22 mouse cellular contexts compared by ENCODE assay signal in genomic region chr12:33358345-33358744, GRCm38 (mm10). TPM values are rescaled to one million over a fixed set of nuclear protein-coding genes. Genes with fewer than 3 reads are reported as not detected.
"Had no signal": no experiment of that assay in that cellular context is flagged by ENCODE, and none has a peak within 500 bp of the region (broad histone marks: within the 10 kb centered on the region; RNA-seq: fewer than 3 reads in every experiment).

No protein-coding gene starts in this region.

- H3K4me1 ChIP-seq: neural tube, embryonic 12.5 days; stomach, embryonic 15.5 days had no signal

- DNase-seq: retina, postnatal 1 day; right cerebral cortex, adult 18-20 months; right cerebral cortex, postnatal 14 days; right cerebral cortex, postnatal 25 days; right cerebral cortex, postnatal 4 days; spleen, adult 18-20 months; thymus, adult 18-20 months; thymus, adult 2 months; thymus, postnatal 14 days; thymus, postnatal 25 days; thymus, postnatal 36 days; thymus, postnatal 4 days had no signal

- H3K36me3 ChIP-seq: neural tube, embryonic 12.5 days; stomach, embryonic 15.5 days had no signal

- H3K4me2 ChIP-seq: neural tube, embryonic 12.5 days; neural tube, embryonic 13.5 days; neural tube, embryonic 15.5 days; stomach, embryonic 15.5 days had no signal

- H3K4me3 ChIP-seq: neural tube, embryonic 12.5 days; neural tube, embryonic 13.5 days; neural tube, embryonic 15.5 days; stomach, embryonic 15.5 days had no signal

- H3K9ac ChIP-seq: neural tube, embryonic 12.5 days; neural tube, embryonic 13.5 days; neural tube, embryonic 15.5 days; stomach, embryonic 15.5 days had no signal

- H3K9me3 ChIP-seq: neural tube, embryonic 12.5 days; neural tube, embryonic 13.5 days; neural tube, embryonic 15.5 days; stomach, embryonic 15.5 days had no signal

- H3K27me3 ChIP-seq: neural tube, embryonic 12.5 days; neural tube, embryonic 13.5 days; neural tube, embryonic 15.5 days; stomach, embryonic 15.5 days had no signal

- H3K27ac ChIP-seq: neural tube, embryonic 12.5 days; neural tube, embryonic 13.5 days; neural tube, embryonic 15.5 days; stomach, embryonic 15.5 days; stomach, postnatal 0 days had no signal

RNA-seq across cellular contexts. Expression of gene Efcab10, which starts 36.3 kb away (rescaled TPM):
- total RNA-seq: neutrophil, adult 5-6 weeks had no signal
- polyA plus RNA-seq: small intestine, adult 2 months; spleen, adult 2 months; stomach, embryonic 14.5 days; stomach, postnatal 0 days; thymus, adult 2 months; urinary bladder, adult 2 months had no signal
